Comparison of ENCODE assay signal across 8 mouse cellular contexts in the genomic region with DNA sequence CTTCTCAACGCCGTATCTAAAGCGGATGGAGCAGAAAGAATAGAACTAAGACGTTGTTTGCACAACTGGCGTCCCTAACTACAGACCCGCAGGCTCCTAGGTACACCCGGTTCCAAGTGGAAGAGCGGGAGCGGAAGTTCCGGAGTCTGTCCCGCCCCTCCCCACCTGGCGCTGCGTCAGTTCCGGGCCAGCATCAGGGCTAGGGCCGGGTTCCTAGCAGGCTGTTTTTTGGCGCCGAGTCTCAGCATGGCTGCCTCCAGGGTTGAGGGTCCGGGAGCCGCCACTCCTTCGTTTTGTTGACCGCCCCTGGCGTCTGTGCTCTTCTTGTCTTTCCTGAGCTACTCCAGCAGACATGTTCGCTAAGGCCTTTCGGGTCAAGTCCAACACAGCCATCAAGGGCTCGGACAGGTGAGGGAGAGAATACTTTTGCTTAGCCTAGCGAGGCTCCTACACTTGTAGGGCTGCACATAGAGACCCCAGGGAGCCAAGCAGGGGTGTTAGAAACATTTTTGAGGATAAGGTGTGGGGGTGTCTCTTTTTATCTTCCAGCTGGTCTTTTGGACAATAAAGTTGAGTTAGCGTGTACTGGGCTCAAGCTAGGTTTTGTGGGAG. TPM values are rescaled to one million over a fixed set of nuclear protein-coding genes. Genes with fewer than 3 reads are reported as not detected.
DNase-seq lines count a peak whose midpoint lies in the region; ATAC-seq and TF ChIP-seq lines count a peak whose summit lies in the region.

A gene (plus strand): TSS at position 164 of the 612 bp plus-strand sequence.

- peaks cover 3 to 6% of the 10 kb centered on the region in 2 experiments for H3K4me1 ChIP-seq in MEL (ENCODE audit: control insufficient read depth in 1 of 2, insufficient read depth in 2 of 2, low read length in 2 of 2)
- H3K4me1 ChIP-seq in lung, embryonic 16.5 days (replicated peaks; ENCODE audit: control insufficient read depth, insufficient read depth, low read length): peaks cover 11% of the 10 kb centered on the region

- peak within 1 kb of the TSS; percentile 82 for H3K9ac ChIP-seq in MEL (ENCODE audit: control insufficient read depth, low read depth, low read length, poor library complexity, severe bottlenecking)
- peak within 1 kb of the TSS; percentile 82 for H3K9ac ChIP-seq in lung, embryonic 16.5 days (ENCODE audit: low read length)

- H3K36me3 ChIP-seq in MEL (ENCODE audit: control insufficient read depth in 1 of 2, insufficient read depth in 2 of 2, low read length in 2 of 2): peaks cover 0 to 9% of the 10 kb centered on the region in 2 experiments; a peak in 1 of 4 replicates
- 0 out of 2 replicates have a peak, but pooled peaks cover 2% of the 10 kb centered on the region for H3K36me3 ChIP-seq in lung, embryonic 16.5 days (ENCODE audit: control insufficient read depth, insufficient read depth, low read length)

- peak; percentile 77 to 93 for TF ChIP-seq POLR2A in MEL (IDR thresholded peaks at IDR 0.05; ENCODE audit: control insufficient read depth in 1 of 2, insufficient read depth in 1 of 2, low read depth in 1 of 2, low read length in 2 of 2, poor library complexity in 1 of 2)

- H3K27me3 ChIP-seq in MEL (ENCODE audit: control insufficient read depth in 1 of 2, insufficient read depth in 2 of 2, low read length in 2 of 2): no peaks in the 10 kb centered on the region
- no peaks in the 10 kb centered on the region for H3K27me3 ChIP-seq in lung, embryonic 16.5 days (ENCODE audit: control insufficient read depth, insufficient read depth, low read depth, low read length)

- under 1% methylated on average over 27 of the region's 27 CpGs for WGBS in lung, embryonic 16.5 days

- TF ChIP-seq EP300 in MEL (IDR thresholded peaks at IDR 0.05; ENCODE audit: low read depth in 1 of 2, low read length in 2 of 2): peak in 1 of 2 experiments; percentile 34; a peak in 1 of 4 replicates

- TF ChIP-seq CTCF in MEL (IDR thresholded peaks at IDR 0.05 in 2 of 3, conservative IDR thresholded peaks at IDR 0.05 in 1 of 3; ENCODE audit: control insufficient read depth in 1 of 3, insufficient read depth in 1 of 3, low read depth in 2 of 3, low read length in 3 of 3, poor library complexity in 1 of 3, severe bottlenecking in 1 of 3): no peak

- peak; percentile 94 for DNase-seq in MEL (ENCODE audit: low read depth, low spot score)
- peak; percentile 88 for DNase-seq in cerebellum, adult 8-10 months
- peak; percentile 84 for DNase-seq in forelimb bud, embryonic 11.5 days (ENCODE audit: low read depth, low spot score)
- peak; percentile 73 for DNase-seq in layer of hippocampus, adult 9-10 months (ENCODE audit: low spot score)
- DNase-seq in ovary, postnatal 14 days (ENCODE audit: low spot score): peak; percentile 81
- peak; percentile 93 for DNase-seq in thymus, postnatal 14 days

- peak within 1 kb of the TSS; percentile 73 for H3K4me2 ChIP-seq in lung, embryonic 16.5 days (ENCODE audit: low read depth, low read length)

- no peak for TF ChIP-seq RAD21 in MEL (IDR thresholded peaks at IDR 0.05; ENCODE audit: low read depth, low read length)

- no peaks in the 10 kb centered on the region for H3K9me3 ChIP-seq in MEL (replicated peaks; ENCODE audit: insufficient read depth, low read length)
- H3K9me3 ChIP-seq in lung, embryonic 16.5 days (ENCODE audit: control insufficient read depth, low read length): no peaks in the 10 kb centered on the region

- H3K4me3 ChIP-seq in MEL (ENCODE audit: control insufficient read depth in 1 of 2, insufficient read depth in 1 of 2, low read depth in 2 of 2, low read length in 2 of 2): peak within 1 kb of the TSS; percentile 77 to 81
- H3K4me3 ChIP-seq in lung, embryonic 16.5 days (ENCODE audit: low read length): peak within 1 kb of the TSS; percentile 91

- peak within 1 kb of the TSS; percentile 55 for H3K27ac ChIP-seq in MEL (ENCODE audit: control insufficient read depth, low read depth, low read length)
- peak within 1 kb of the TSS; percentile 57 for H3K27ac ChIP-seq in lung, embryonic 16.5 days (ENCODE audit: low read length)

- H3K79me2 ChIP-seq in MEL (ENCODE audit: control insufficient read depth, insufficient read depth, low read length, poor library complexity): peaks cover 10% of the 10 kb centered on the region

- peak; percentile 100 for ATAC-seq in hematopoietic stem cell, adult 5-6 weeks (replicated peaks in 1 of 2; ENCODE audit: insufficient read depth in 1 of 2, low FRiP score in 2 of 2, low TSS enrichment in 1 of 2, low read depth in 1 of 2, poor library complexity in 2 of 2, severe bottlenecking in 2 of 2)
- peak; percentile 99 for ATAC-seq in lung, embryonic 16.5 days (ENCODE audit: low read depth)

TF ChIP-seq in MEL, 35 proteins besides CTCF, POLR2A, EP300 and RAD21:
- TF ChIP-seq MAZ (IDR thresholded peaks at IDR 0.05; ENCODE audit: low read depth, low read length): peak; percentile 77
- TF ChIP-seq ZKSCAN1 (IDR thresholded peaks at IDR 0.05; ENCODE audit: low read depth, low read length): no peak
- TF ChIP-seq E2F4 (IDR thresholded peaks at IDR 0.05; ENCODE audit: borderline replicate concordance, low read depth, low read length): peak; percentile 57; the same call in 1 of the 2 replicates
- 0 out of 2 replicates have a peak, but pooled peaks have one; percentile 38 for TF ChIP-seq USF1 (IDR thresholded peaks at IDR 0.05; ENCODE audit: low read depth, low read length)
- no peak for TF ChIP-seq GATA1 (IDR thresholded peaks at IDR 0.05; ENCODE audit: low read depth, low read length)
- peak; percentile 22; the same call in 1 of the 2 replicates for TF ChIP-seq RCOR1 (IDR thresholded peaks at IDR 0.05; ENCODE audit: low read depth, low read length)
- TF ChIP-seq SIN3A (IDR thresholded peaks at IDR 0.05; ENCODE audit: low read length): peak; percentile 96
- no peak; the same call in 1 of the 2 replicates for TF ChIP-seq KAT2A (conservative IDR thresholded peaks at IDR 0.05; ENCODE audit: low read depth, low read length)
- peak; percentile 72 for TF ChIP-seq TCF12 (IDR thresholded peaks at IDR 0.05; ENCODE audit: low read depth, low read length)
- TF ChIP-seq MYB (IDR thresholded peaks at IDR 0.05; ENCODE audit: low read depth, low read length): no peak
- TF ChIP-seq ZMIZ1 (IDR thresholded peaks at IDR 0.05; ENCODE audit: low read depth, low read length): peak; percentile 87
- peak; percentile 91 for TF ChIP-seq ELF1 (IDR thresholded peaks at IDR 0.05; ENCODE audit: low read depth, low read length)
- TF ChIP-seq HCFC1 (IDR thresholded peaks at IDR 0.05; ENCODE audit: low read depth, low read length): peak; percentile 87
- TF ChIP-seq MAX (IDR thresholded peaks at IDR 0.05; ENCODE audit: low read length): peak; percentile 73
- peak; percentile 87 for TF ChIP-seq NELFE (IDR thresholded peaks at IDR 0.05; ENCODE audit: low read depth, low read length)
- TF ChIP-seq ETS1 (IDR thresholded peaks at IDR 0.05; ENCODE audit: low read depth, low read length): peak; percentile 66
- peak; percentile 80 for TF ChIP-seq TBP (IDR thresholded peaks at IDR 0.05; ENCODE audit: low read depth, low read length)
- peak; percentile 74; the same call in 1 of the 2 replicates for TF ChIP-seq POLR2AphosphoS2 (IDR thresholded peaks at IDR 0.05; ENCODE audit: low read length)
- TF ChIP-seq MXI1 (IDR thresholded peaks at IDR 0.05; ENCODE audit: low read depth, low read length): peak; percentile 80
TF ChIP-seq in MEL: peak in this region for 15.

RNA-seq across cellular contexts. Expression of the gene that starts here (rescaled TPM):
- 29.3 and 31.0 TPM in 2 replicates for total RNA-seq in MEL (2012; rRNA removed)
- 10 to 100 TPM in 1 of 2 experiments, not detected in 1; 43.6 TPM for polyA plus RNA-seq in MEL (2012; ENCODE audit: insufficient read depth in 1 of 2, insufficient read length in 2 of 2, low read depth in 1 of 2, low replicate concordance in 2 of 2, missing spikeins in 1 of 2)
- total RNA-seq in hematopoietic stem cell, adult 5-6 weeks (2017): 30.3 and 45.0 TPM in 2 replicates
- 63.6 and 64.4 TPM in 2 replicates for polyA plus RNA-seq in lung, embryonic 16.5 days (2015; fragmentation: Nextera tagmentation; extraction: Ambion mirVana)

Comparison
In these comparisons a context has a peak if more than half of its experiments do, and no peak if none do; other contexts are left out.
1. Peak in every context shown above with its lines: DNase-seq, ATAC-seq, H3K4me3 ChIP-seq and H3K27ac ChIP-seq.